18 mouse cellular contexts compared by ENCODE assay signal in genomic region chr11:118504180-118504454, GRCm38 (mm10). TPM values are rescaled to one million over a fixed set of nuclear protein-coding genes. Genes with fewer than 3 reads are reported as not detected.
DNase-seq lines count a peak whose midpoint lies in the region; ATAC-seq and TF ChIP-seq lines count a peak whose summit lies in the region.
"Had no signal": no experiment of that assay in that cellular context is flagged by ENCODE, and none has a peak within 500 bp of the region (broad histone marks: within the 10 kb centered on the region; RNA-seq: fewer than 3 reads in every experiment).

No protein-coding gene starts in this region.

- no peak for ATAC-seq in megakaryocyte, adult 5-6 weeks (ENCODE audit: poor library complexity, severe bottlenecking)
- ATAC-seq: forebrain, postnatal 0 days; midbrain, embryonic 15.5 days; Patski had no signal

- H3K27ac ChIP-seq in layer of hippocampus, adult 2 months, result peak overlapping the region; percentile 23; the same call in 1 of the 2 replicates
- H3K27ac ChIP-seq: forebrain, embryonic 10.5 days; gastrocnemius, adult 2 months; hindbrain, embryonic 12.5 days; midbrain, embryonic 15.5 days had no signal

- TF ChIP-seq CTCF in layer of hippocampus, adult 2 months (conservative IDR thresholded peaks at IDR 0.05), result no peak

- peak; percentile 40 for DNase-seq in adrenal gland, postnatal 10 days
- DNase-seq in adrenal gland, postnatal 25 days, result no peak
- DNase-seq in layer of hippocampus, adult 2 months (ENCODE audit: low spot score in 2 of 2), result no peak
- no peak for DNase-seq in layer of hippocampus, adult 11-12 months (ENCODE audit: low spot score)
- peak; percentile 62 for DNase-seq in right cerebral cortex, adult 18-20 months
- no peak for DNase-seq in right cerebral cortex, postnatal 14 days
- no peak for DNase-seq in yolk sac, embryonic 10.5 days (ENCODE audit: low spot score)
- DNase-seq: cerebellum, adult 8-10 months; forebrain, postnatal 0 days; gastrocnemius, adult 2 months; heart, postnatal 14 days; kidney, adult 18-20 months; thymus, adult 2 months had no signal

- H3K4me3 ChIP-seq in layer of hippocampus, adult 2 months, result no peak overlapping the region
- H3K4me3 ChIP-seq: forebrain, embryonic 10.5 days; gastrocnemius, adult 2 months; hindbrain, embryonic 12.5 days; midbrain, embryonic 15.5 days had no signal

RNA-seq across cellular contexts. Expression of gene Engase, which starts 27.5 kb away (rescaled TPM):
- total RNA-seq in adrenal gland, postnatal 10 days (2021), result 10 to 100 TPM; 12.7 to 16.3 TPM
- 19.0 and 32.0 TPM in 2 replicates for total RNA-seq in adrenal gland, postnatal 25 days (2021)
- 10 to 100 TPM; 14.8 TPM for total RNA-seq in layer of hippocampus, adult 2 months (2021)
- total RNA-seq in megakaryocyte, adult 5-6 weeks (2015), result 1.3 TPM in 2 replicates
- 3.7 and 5.5 TPM in 2 replicates for total RNA-seq in megakaryocyte, adult 5-6 weeks (2017)

Comparison
In these comparisons a context has a peak if more than half of its experiments do, and no peak if none do; other contexts are left out.
1. DNase-seq: peak in adrenal gland, postnatal 10 days (single experiment) and right cerebral cortex, adult 18-20 months (single experiment); none in adrenal gland, postnatal 25 days (single experiment), layer of hippocampus, adult 2 months (0 of 2), layer of hippocampus, adult 11-12 months (single experiment), right cerebral cortex, postnatal 14 days (single experiment) and yolk sac, embryonic 10.5 days (single experiment).